Mouse (Mus musculus): ENCODE measurements around the gene Slc7a5.
A peak's percentile ranks its signal among the peaks of the same experiment; 100 is the strongest.

Slc7a5 gene

DNA sequence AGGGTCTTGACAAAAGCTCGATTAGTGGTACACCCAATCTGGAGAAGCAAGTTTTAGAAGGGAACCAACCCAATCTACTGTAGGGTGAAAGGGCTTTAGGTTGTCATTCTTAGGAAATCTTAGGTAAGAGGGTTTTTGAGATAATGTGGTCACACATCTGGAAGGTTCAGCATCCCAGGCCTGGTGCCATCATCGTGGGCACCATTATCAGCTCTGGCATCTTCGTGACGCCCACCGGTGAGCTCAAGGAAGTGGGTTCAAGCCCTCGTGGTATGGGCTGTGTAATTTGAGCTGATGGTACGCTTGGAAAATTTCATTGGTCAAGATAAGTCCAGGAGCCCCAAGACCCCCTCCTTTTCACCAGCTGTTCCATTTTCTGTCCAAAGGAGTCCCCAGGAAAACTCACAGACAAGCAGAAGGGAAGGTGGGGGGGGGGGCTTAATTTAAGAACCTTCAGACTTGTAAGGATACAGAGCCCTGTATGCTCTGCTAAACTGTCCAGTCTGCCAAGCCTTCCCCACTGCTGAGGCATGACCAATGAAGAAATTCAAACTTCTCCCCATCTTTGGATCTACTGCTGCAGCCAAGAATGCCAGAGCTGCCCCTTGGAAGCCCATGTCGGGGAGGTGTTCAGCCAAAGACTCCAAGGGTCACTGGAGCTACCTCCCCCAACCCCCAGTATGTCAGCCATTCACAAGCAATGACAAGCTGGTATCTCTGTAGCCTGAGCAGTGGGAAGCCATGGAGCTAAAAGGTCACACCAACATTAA is 1.1 kb upstream of the Slc7a5 start:
- no peak for DNase-seq (ENCODE audit: low read depth, low spot score)

GRCm38 (mm10) chr8:121906542-121907512 is 667 bp downstream of the Slc7a5 start:
- DNase-seq (ENCODE audit: low read depth, low spot score) = peak; percentile 37

- no peak for DNase-seq (ENCODE audit: low read depth, low spot score)
Measured at GRCm38 (mm10) chr8:121905864-121906263, 1.6 kb downstream of the Slc7a5 start.

DNA sequence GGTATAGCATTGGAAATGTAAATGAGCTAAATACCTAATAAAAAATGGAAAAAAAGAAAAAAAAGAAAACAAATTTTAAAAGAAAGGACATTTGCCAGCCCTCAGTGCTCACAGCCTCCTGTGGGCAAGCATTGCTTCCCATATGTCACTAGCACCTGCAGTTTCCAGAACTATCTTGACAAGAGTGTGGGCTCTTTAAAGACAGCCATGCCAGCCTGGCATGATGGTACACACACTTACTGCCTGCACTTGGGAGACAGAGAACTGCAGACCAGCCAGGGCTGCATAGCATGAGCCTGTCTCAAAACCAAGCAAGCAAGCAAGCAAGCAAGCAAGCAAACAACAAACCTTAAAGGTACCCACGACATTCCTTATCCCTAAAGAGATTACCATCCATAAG is 2.1 kb downstream of the Slc7a5 start:
- no peak for DNase-seq (ENCODE audit: low read depth, low spot score)

GRCm38 (mm10) chr8:121904999-121905398 is 2.5 kb downstream of the Slc7a5 start:
- DNase-seq (ENCODE audit: low read depth, low spot score) = no peak

DNA sequence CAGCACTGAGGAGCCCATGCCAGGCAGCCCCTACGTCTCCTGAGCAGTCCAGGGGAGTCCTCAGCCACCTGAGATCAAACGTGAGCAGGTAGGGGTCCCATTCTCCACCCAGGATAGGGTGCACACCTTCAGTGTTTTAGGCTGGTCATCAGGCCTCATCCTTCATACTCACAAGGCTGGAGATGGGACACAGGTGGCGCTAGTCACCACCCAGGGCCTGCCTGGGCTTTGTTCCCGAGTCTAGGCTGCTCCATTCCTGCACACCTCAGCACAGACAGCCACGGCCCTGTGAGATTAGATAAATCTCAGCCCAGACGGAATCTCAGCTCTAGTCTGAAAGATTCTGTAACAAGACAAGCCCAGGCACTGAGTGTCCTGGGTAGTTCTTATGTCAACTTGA is 3.5 kb downstream of the Slc7a5 start:
- DNase-seq (ENCODE audit: low read depth, low spot score) = no peak

DNA sequence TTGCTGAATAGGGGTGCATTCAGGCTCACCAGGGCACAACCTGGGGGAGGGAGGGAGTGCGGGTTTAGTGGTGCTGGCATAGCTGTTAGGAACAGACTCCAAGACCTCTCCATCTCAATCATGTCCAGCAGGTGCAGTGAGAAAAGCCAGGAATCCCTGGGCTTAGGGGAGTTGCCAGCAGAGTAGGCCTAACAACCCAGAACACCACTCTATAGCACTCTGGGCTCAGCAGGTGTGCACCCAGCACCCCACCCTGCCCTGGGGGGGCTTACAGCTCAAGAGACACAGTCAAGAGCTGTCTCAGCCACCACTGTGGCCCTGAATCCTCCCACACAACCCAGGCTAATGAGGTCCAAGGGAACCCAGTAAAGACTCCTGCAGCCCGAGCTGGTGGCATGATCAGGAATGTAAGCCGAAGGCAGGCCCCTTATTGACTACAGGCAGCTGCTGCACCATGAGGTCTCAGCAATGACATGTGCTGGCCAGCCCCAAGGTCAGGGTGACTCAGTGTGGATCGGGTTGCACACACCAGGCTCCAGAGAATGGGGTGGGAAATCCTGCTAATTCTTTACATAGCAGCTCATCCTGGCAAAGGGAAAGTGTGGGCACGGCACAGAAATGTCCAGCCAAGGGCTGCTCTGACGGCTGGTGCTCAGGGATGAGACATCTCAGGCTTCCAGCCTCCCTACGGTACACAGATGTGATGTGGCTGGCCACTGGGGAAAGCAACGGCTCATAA is 5.8 kb downstream of the Slc7a5 start:
- peak; percentile 24 for DNase-seq (ENCODE audit: low read depth, low spot score)

DNA sequence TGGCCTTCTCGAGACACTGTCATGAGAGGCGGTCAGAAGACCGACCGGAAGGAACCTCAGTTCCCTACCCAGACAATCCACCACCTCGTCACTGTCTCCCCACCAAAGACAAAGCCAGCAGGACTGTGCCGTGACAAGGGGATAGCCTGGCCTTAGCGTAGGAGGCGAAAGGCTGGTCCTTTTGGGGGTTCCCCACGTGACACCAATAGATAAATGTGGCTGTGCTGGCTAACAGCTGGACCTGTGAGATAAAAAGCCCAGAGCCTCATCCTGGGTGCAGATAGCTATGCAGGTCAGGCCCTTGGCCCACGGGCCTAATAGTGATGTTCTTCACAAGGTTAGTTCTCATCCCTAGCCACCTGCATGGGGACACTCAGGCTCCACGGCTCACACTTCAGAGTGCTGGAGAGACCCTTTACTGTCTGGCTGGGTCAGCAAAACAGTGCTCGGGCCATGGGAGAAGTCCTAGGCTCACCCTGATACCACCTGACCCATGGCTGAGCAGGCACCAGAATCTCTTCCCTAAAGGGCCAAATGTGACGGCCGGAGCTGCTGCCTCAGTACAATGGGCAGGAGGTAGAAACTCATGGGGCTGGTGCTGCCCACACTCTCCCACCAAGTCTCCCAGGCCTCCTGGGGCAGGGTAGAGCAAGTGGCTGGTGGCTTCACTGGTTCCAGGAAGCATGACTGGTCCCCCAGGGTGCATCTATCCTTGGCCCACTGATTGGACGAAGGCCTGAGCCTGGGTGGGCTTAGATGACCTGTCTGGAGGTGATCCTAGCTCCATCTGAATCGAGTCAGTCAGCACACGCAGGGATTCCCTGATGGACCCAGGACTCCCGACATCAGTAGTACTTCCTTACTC is 8.1 kb downstream of the Slc7a5 start:
- DNase-seq (ENCODE audit: low read depth, low spot score) = no peak

DNA sequence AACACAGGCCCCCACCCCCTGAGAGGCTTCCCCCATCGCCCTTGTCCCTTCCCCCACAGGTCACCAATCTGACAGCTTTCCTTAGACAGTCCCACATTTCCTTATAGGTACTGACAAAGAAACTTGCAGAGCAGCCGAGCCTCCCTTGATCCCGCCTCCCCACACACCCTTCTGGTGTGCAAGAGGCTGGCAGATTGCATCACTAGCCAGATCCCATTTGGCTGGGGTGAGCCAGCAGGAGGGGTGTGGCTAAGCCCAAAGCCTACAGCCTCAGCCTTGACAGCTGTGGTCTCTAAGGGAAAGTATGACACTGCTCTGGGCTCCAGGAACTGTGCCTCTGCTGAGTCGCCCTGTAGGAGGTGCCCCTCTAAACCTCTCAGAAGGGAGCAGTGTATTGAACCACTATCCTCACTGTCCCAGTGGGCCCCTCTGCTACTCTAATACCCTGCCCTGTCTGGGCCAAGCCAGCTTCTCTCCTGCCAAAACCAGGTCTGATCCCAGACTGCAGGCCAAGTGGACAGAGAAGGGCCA is 9.0 kb downstream of the Slc7a5 start:
- DNase-seq (ENCODE audit: low read depth, low spot score) = peak; percentile 70

GRCm38 (mm10) chr8:121897871-121898381 is 9.6 kb downstream of the Slc7a5 start:
- DNase-seq (ENCODE audit: low read depth, low spot score) = peak; percentile 55

GRCm38 (mm10) chr8:121897205-121897604 is 10.3 kb downstream of the Slc7a5 start:
- no peak for DNase-seq (ENCODE audit: low read depth, low spot score)

DNA sequence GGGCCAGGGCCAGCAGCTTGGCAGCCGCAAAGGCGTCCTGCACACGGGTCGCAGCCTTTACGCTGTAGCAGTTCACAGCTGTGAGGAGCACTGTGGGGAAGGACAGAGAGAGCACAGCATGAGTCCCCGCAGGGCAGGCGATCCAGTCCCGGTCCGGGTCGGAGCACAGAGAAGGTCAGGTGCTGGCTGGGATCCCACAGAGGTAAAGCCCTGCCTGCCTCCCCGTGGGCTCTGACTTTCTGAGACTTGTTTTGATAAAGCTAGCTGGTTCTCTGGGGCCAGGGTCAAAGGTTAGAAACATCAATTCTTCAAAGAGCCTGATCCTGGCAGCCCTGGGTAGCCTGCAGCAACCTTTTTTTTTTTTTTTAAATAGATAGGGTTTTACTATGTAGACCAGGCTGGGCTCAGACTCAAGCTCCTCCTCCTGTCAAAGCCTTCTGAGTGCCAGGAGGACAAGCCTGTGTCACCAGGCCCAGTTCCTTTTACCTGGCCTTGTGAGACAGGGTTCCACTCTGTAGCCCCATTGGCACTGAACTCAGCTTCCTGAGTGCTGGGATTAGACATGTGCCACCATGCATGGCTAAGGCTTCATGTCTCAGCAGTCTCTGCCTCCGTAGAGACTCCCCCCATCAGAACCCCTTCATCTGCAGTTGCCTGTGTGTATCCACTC is 10.9 kb downstream of the Slc7a5 start:
- DNase-seq (ENCODE audit: low read depth, low spot score) = no peak

DNA sequence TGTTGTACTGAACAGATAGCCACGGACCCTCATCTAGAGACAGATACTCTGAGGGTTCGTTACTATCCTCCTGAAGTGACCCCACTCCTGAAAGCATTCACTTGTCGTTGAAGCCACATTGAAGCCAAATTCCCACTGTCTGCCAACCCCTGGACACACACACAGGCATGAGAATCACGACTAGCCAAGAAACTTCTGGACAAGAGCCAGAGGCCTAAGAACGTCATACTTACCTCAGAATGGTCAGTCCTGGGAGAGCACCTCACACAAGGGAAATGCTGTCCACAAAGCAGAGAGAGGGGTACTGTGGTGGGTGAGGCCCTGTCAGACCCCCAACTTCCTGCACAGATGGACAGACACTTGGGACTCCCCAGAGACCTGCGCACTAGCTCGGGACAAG is 11.6 kb downstream of the Slc7a5 start:
- no peak for DNase-seq (ENCODE audit: low read depth, low spot score)

DNA sequence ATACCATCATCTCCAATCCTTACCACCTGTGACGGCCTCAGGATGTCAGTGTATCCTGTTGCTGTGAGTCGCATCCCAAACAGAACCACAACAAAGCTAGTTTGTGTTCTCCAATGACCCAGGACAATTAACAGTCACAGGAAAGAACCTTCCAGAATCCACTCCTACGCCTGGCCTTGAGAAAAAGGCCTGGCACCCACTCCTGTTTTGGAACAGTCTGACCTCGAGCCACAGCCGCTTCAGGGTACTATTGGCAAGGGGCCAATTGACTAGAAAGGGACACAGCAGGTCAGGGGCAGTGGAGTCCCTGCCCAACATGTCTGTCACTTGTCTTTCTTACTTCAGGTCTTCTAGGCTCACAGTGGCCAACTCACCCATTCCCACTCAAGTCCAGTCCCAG is 14.6 kb downstream of the Slc7a5 start:
- DNase-seq (ENCODE audit: low read depth, low spot score) = no peak

GRCm38 (mm10) chr8:121889810-121890785 is 17.4 kb downstream of the Slc7a5 start:
- DNase-seq (ENCODE audit: low read depth, low spot score) = no peak

GRCm38 (mm10) chr8:121889317-121889716 is 18.2 kb downstream of the Slc7a5 start:
- DNase-seq (ENCODE audit: low read depth, low spot score) = no peak

- no peak for DNase-seq (ENCODE audit: low read depth, low spot score)
Measured at GRCm38 (mm10) chr8:121887547-121887946, 19.9 kb downstream of the Slc7a5 start.

- DNase-seq (ENCODE audit: low read depth, low spot score) = no peak
Measured at GRCm38 (mm10) chr8:121885433-121885832, 22.1 kb downstream of the Slc7a5 start.

- no peak for DNase-seq (ENCODE audit: low read depth, low spot score)
Measured at GRCm38 (mm10) chr8:121885001-121885400, 22.5 kb downstream of the Slc7a5 start.

All from forelimb bud, embryonic 11.5 days (tissue).